Mouse (Mus musculus) liver, embryonic 12.5 days (tissue): ENCODE measurements around the gene Mxi1. TPM values are rescaled to one million over a fixed set of nuclear protein-coding genes. Genes with fewer than 3 reads are reported as not detected.

Source experiments
- ATAC-seq: fragments of 200-750 bp; cut with Nextera tagmentation; 2 replicates; pipeline ENCODE4 v1.8.0; 2017; ENCODE audit warnings: moderate number of reproducible peaks, mild to moderate bottlenecking, moderate library complexity
- H3K27ac ChIP-seq: fragments of 300-500 bp; sonication (generic); 2 replicates; pipeline ENCODE4 v1.5.1; 2016; ENCODE audit warnings: mild to moderate bottlenecking
- H3K27me3 ChIP-seq: fragments of 300-500 bp; sonication (generic); replicated peaks from 2 replicates; pipeline ENCODE4 v1.6.1; 2016; ENCODE audit warnings: mild to moderate bottlenecking, moderate library complexity
- H3K36me3 ChIP-seq: fragments of 300-500 bp; sonication (generic); 2 replicates; pipeline ENCODE4 v1.6.1; 2016; ENCODE audit warnings: mild to moderate bottlenecking, moderate library complexity
- H3K4me1 ChIP-seq: fragments of 300-500 bp; sonication (generic); 2 replicates; pipeline ENCODE4 v1.6.1; 2016
- H3K4me2 ChIP-seq: fragments of 300-500 bp; sonication (generic); 2 replicates; pipeline ENCODE4 v1.6.1; 2016; ENCODE audit warnings: mild to moderate bottlenecking, moderate library complexity
- H3K4me3 ChIP-seq: fragments of 300-500 bp; sonication (generic); 2 replicates; pipeline ENCODE4 v1.5.1; 2016; ENCODE audit warnings: mild to moderate bottlenecking, moderate library complexity
- H3K9ac ChIP-seq: fragments of 300-500 bp; sonication (generic); 2 replicates; pipeline ENCODE4 v1.6.1; 2016; ENCODE audit warnings: mild to moderate bottlenecking, moderate library complexity
- H3K9me3 ChIP-seq: fragments of 300-500 bp; sonication (generic); replicated peaks from 2 replicates; pipeline ENCODE4 v1.6.1; 2016; ENCODE audit warnings: mild to moderate bottlenecking, moderate library complexity
- WGBS: fragments of 180-500 bp; shearing (Covaris S2); methylation state at CpG from one replicate; pipeline ENCODE4 v1.1.7; 2016; ENCODE audit not compliant: insufficient replicate concordance; 5-methylcytosine and 5-hydroxymethylcytosine counted together
- polyA plus RNA-seq: library from polyadenylated mRNA; unstranded; fragments of >200 nt; fragmentation: Nextera tagmentation; extraction: Ambion mirVana; gene quantifications from 2 replicates; pipeline ENCODE4 v1.2.1, GENCODE M21; 2016

Mxi1 gene
- polyA plus RNA-seq, 1 experiment from 2014 or later: 38.3 TPM

DNA sequence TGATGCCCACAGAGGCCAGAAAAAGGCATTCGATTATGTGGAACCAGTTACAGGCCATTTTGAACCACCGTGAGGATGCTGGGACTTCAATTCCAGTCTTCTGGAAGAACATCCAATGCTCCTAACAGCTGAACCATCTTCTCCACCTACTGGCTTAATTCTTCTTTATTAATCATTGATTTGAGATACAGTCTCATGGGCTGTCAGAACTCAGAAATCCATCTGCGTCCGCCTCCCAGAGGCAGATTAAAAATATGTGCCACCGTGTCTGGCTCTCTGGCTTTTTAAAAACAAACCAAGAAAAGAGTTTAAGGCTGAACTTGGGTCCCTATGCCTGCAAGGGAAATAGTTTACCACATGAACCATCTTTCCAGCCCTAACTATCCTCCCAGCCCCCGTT, 65.0 kb downstream of the Mxi1 start:
- H3K4me1 ChIP-seq: no peaks in the 10 kb centered on the region
- H3K27ac ChIP-seq: no peak overlapping the region
- H3K4me2 ChIP-seq: no peak overlapping the region
- 87% methylated on average over 6 of the region's 6 CpGs for WGBS
- peaks cover 91% of the 10 kb centered on the region for H3K36me3 ChIP-seq
- no peaks in the 10 kb centered on the region for H3K27me3 ChIP-seq
- H3K9me3 ChIP-seq: no peaks in the 10 kb centered on the region
- no peak overlapping the region for H3K9ac ChIP-seq
- ATAC-seq: no peak
- no peak overlapping the region for H3K4me3 ChIP-seq

DNA sequence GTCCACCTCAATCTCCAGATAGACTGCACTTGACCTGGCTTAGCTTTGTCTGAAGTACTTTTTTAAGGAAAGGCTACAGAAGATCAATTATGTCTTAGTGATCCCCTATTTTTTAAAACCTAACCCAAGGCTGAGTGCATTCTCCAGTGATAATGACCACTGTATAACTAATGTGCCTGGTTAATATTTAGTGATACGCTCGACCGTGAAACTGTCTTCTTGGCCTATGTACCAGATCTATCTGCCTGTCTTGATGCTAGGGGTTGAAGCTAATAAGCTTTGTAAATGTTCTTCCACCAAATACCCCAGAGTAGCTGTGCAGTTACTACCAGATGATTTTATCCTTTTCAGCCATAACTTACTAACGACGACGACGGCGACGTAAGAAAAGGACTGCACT, 65.5 kb downstream of the Mxi1 start:
- Histone ChIP-seq H3K9ac (no peak overlapping the region), H3K36me3 (peaks cover 91% of the 10 kb centered on the region)

DNA sequence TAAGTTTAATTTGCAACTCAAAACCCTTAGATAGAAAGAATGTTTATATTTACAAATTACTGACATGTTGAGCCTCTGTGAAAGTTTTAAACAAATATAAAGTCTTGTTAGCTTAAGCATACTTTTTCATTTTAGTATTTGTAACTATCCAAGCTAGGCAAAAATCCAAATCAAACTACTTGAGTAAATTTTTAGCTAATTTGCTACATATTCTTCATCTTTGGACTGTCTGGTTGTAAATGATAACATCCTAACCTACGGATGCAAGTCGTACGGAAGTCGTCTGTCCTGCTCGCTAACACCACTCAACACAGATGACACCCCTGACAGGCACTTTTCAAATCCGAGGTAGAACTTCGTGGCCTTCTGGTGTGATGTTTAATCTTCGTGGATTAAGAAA, 67.3 kb downstream of the Mxi1 start:
- no peak overlapping the region for H3K27ac ChIP-seq
- no peak overlapping the region for H3K9ac ChIP-seq
- no peak overlapping the region for H3K4me2 ChIP-seq
- WGBS: 83% methylated on average over 8 of the region's 8 CpGs
- peaks cover 94% of the 10 kb centered on the region for H3K36me3 ChIP-seq
- H3K27me3 ChIP-seq: no peaks in the 10 kb centered on the region
- H3K4me3 ChIP-seq: no peak overlapping the region
- no peaks in the 10 kb centered on the region for H3K4me1 ChIP-seq
- no peak for ATAC-seq
- H3K9me3 ChIP-seq: no peaks in the 10 kb centered on the region

More for the DNA sequence above, 65.5 kb downstream of the Mxi1 start:
- WGBS: 90% methylated on average over 9 of the region's 9 CpGs
- no peak overlapping the region for H3K4me3 ChIP-seq
- no peaks in the 10 kb centered on the region for H3K27me3 ChIP-seq
- H3K9me3 ChIP-seq: no peaks in the 10 kb centered on the region
- H3K27ac ChIP-seq: no peak overlapping the region
- ATAC-seq: no peak
- no peaks in the 10 kb centered on the region for H3K4me1 ChIP-seq
- H3K4me2 ChIP-seq: no peak overlapping the region

DNA sequence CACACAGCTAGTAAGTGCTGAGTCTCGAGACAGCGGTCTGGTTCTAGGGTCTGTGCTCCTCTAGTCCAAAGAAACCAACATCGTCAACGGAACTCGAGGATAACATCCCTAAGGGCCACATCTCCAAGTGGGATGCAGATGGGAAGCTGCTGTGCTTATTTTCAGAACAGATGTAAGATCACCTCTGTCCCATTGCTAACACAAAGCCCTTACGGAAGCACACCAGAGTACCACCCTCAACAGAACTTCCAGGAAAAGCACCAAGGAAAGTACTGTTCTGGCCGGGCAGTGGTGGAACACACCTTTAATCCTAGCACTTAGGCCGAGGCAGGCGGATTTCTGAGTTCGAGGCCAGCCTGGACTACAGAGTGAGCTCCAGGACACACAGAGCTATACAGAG, 68.1 kb downstream of the Mxi1 start:
- ATAC-seq: no peak
- Histone ChIP-seq H3K4me2 (no peak overlapping the region), H3K4me3 (no peak overlapping the region), H3K4me1 (no peaks in the 10 kb centered on the region), H3K36me3 (peaks cover 95% of the 10 kb centered on the region), H3K27me3 (no peaks in the 10 kb centered on the region), H3K9me3 (no peaks in the 10 kb centered on the region), H3K27ac (no peak overlapping the region), H3K9ac (no peak overlapping the region)
- 84% methylated on average over 10 of the region's 10 CpGs for WGBS

DNA sequence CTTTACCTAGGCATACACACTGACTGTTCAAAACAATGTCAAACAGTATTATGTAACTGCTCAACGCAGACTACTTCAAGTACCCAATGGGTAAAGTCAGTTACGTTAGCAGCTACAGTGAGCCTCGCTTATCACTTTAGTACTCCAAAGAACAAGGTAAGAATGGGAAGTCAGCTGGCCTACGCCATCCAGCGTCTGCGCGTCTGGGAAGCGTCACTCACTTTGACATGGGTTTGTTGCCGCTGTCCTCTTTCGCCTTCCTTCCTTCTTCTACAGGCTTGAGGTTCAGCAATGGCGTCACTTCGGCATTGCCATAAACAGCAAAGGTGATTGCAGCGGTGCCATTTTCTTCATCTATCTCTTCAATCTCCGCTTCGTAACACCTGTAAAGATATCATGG, 73.0 kb downstream of the Mxi1 start:
- Histone ChIP-seq H3K27me3 (no peaks in the 10 kb centered on the region), H3K9me3 (no peaks in the 10 kb centered on the region), H3K9ac (no peak overlapping the region), H3K4me1 (peaks cover 17% of the 10 kb centered on the region), H3K4me2 (no peak overlapping the region), H3K27ac (no peak overlapping the region), H3K36me3 (peaks cover 94% of the 10 kb centered on the region), H3K4me3 (no peak overlapping the region)
- WGBS: 85% methylated on average over 15 of the region's 15 CpGs
- no peak for ATAC-seq

DNA sequence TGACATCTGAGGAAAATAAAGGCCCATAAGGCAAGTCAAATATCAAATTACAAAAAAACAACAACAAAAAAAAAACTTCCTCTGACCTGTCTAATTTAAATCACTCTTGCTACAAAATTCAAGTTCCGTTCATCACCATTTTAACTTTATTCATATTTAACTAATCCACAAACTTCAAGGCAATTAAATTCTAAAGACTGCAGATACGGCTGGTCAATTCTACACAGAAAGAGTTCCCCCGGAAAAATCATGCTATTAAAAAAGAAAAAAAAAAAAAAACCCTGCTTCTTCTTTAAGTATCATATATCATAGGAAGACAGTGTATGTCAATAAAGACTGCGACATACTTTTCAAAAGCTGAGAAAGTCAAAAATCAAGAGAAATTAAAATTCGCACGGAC, 79.1 kb downstream of the Mxi1 start:
- Histone ChIP-seq H3K4me1 (peaks cover 55% of the 10 kb centered on the region), H3K4me2 (peak overlapping the region; percentile 80), H3K9ac (peak overlapping the region; percentile 99), H3K27me3 (no peaks in the 10 kb centered on the region), H3K36me3 (peaks cover 44% of the 10 kb centered on the region), H3K27ac (peak overlapping the region; percentile 96; the same call in 1 of the 2 replicates), H3K9me3 (no peaks in the 10 kb centered on the region), H3K4me3 (peak overlapping the region; percentile 100)
- ATAC-seq: no peak
- 14% methylated on average over 6 of the region's 6 CpGs for WGBS

DNA sequence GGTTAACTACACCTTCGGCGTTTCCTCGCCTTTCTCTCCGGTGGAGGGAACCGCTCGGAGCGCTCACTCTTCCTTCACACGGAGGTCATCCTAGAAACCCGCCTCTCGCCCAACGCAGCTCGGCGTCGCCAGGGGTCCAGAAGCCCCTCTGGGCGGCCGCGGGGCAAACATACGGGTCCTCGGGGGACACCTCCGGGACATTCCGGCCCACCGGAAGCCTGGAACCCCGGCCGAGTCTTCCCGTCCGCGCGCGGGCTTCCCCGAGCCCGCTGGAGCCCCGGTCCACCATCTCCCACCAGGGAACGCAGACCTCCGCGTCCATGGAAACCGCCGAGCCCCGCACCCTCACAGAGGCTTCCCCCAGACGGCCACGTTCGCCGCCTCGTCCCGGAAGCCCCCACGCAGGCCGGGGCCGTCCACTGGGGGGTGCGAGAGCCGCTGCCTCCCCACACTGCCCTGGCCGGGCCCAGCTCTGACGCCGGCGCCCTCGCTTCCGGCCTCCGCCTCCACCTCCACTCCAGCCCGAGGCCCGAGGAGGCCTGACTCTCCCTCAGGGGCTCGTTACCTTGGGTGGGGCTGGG, 79.6 kb downstream of the Mxi1 start:
- H3K9ac ChIP-seq: peak overlapping the region; percentile 99
- peak; percentile 82 for ATAC-seq
- peak overlapping the region; percentile 100 for H3K4me3 ChIP-seq
- peak overlapping the region; percentile 96 for H3K27ac ChIP-seq
- H3K27me3 ChIP-seq: no peaks in the 10 kb centered on the region
- peaks cover 59% of the 10 kb centered on the region for H3K4me1 ChIP-seq
- H3K4me2 ChIP-seq: peak overlapping the region; percentile 80
- WGBS: 2% methylated on average over 59 of the region's 59 CpGs
- no peaks in the 10 kb centered on the region for H3K9me3 ChIP-seq
- H3K36me3 ChIP-seq: peaks cover 39% of the 10 kb centered on the region

DNA sequence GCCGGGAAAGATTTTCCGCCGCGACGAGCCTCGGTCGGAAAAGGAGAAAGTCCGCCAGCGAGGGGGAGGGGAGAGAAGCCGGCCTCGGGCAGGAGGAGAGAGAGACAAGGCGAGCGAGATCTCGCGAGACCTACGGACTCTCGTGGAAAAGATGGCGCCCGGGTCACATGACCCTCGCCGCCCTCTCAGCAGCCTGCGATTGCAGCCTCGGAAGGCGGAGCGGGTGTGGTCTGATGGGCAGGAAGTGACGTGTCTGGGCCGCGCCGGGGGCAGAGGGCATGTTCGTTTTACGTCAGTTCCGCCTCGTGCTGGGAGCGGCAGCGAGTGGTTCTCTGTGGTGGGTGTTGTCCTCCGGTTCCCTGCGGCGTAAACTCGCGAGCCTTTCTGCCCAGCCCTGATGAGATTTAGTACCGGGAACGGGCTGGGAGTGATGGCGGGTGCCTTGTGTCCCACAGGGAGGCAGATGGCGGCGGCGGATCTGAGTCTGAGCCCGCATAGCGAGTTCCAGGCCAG, 80.2 kb downstream of the Mxi1 start, which contains the start of gene Smndc1:
Gene Smndc1, minus strand, starts transcription at position 84 of the 513 bp plus-strand sequence.
- peaks cover 62% of the 10 kb centered on the region for H3K4me1 ChIP-seq
- no peaks in the 10 kb centered on the region for H3K9me3 ChIP-seq
- under 1% methylated on average over 48 of the region's 48 CpGs for WGBS
- H3K9ac ChIP-seq: peak within 1 kb of the TSS; percentile 99
- peak within 1 kb of the TSS; percentile 80 for H3K4me2 ChIP-seq
- H3K4me3 ChIP-seq: peak within 1 kb of the TSS; percentile 100
- H3K27ac ChIP-seq: peak within 1 kb of the TSS; percentile 96
- peaks cover 35% of the 10 kb centered on the region for H3K36me3 ChIP-seq
- peak; percentile 97 for ATAC-seq
- H3K27me3 ChIP-seq: no peaks in the 10 kb centered on the region

DNA sequence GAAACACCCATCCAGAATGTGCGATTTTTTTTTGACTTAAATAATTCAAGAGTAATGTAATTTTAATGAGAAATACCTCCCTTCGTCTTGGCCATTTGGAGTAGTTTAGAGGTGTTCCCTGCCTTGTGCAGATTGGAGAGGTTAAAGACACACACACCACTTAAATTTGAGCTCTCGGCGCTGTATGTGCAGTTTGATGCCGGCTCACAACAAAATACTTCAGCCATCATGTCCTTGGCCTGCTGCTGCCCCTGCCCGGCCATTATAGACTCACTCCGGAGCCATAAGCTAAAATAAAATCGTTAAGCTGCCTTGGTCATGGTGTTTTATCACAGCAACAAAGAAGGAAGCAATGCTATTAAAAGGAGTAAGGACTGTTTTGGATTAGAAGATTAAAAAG, 81.1 kb downstream of the Mxi1 start:
- Histone ChIP-seq H3K27me3 (no peaks in the 10 kb centered on the region), H3K4me3 (peak overlapping the region; percentile 100), H3K9ac (peak overlapping the region; percentile 74), H3K4me1 (peaks cover 59% of the 10 kb centered on the region), H3K9me3 (no peaks in the 10 kb centered on the region), H3K27ac (peak overlapping the region; percentile 94), H3K36me3 (peaks cover 27% of the 10 kb centered on the region), H3K4me2 (peak overlapping the region; percentile 73)
- ATAC-seq: no peak
- 36% methylated on average over 8 of the region's 8 CpGs for WGBS

DNA sequence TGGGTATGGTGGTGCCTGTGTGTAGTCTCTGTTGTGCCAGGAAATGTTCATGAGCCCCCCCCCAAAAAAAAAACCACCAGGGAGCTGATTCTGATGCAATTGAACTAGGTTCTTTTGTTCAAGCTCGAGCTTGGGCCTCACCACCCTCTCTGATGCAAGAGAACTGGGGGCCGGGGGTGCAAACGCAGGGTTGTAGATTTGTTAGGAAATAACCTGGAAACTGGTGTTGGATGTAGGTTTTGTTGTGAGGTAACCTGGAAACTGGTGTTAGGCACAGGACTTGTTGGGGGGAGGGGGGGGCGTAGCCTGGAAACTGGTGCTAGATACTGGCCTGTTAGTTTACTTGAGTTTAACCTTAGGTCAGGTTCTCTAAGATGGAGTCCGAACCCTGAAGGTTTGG, 81.5 kb downstream of the Mxi1 start:
- no peaks in the 10 kb centered on the region for H3K27me3 ChIP-seq
- H3K4me1 ChIP-seq: peaks cover 58% of the 10 kb centered on the region
- H3K9ac ChIP-seq: peak overlapping the region; percentile 74; the same call in 1 of the 2 replicates
- no peaks in the 10 kb centered on the region for H3K9me3 ChIP-seq
- 72% methylated on average over 5 of the region's 5 CpGs for WGBS
- H3K4me3 ChIP-seq: peak overlapping the region; percentile 100
- peak overlapping the region; percentile 94 for H3K27ac ChIP-seq
- ATAC-seq: no peak
- peaks cover 24% of the 10 kb centered on the region for H3K36me3 ChIP-seq
- H3K4me2 ChIP-seq: peak overlapping the region; percentile 73

DNA sequence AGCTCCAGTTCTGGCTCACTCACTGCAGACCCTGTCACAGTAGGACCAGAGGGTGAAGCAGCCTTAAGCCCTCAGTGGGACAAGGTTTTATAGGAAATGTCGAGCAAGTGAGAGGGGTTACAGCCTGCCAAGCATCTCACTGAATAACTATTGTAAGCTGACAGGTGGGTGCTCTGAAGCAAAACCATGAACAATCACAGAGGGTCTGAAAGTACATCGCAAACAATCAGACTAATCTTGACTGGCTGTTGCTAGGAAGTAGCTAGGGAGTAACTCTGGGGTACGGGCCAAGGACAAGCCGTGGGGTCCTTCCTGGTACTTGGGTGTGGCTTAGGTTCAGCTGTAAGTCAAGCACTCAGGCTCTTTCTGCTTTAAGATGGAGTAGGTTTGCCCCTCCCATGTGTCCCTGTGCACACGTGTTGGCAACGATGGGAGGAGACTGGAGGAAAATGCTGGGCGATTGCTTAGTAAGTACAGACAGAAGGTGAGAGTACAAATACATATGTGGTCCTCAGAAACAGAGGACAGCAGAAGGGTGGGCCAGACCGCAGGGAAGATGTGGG, 82.5 kb downstream of the Mxi1 start:
- no peak overlapping the region for H3K4me2 ChIP-seq
- no peaks in the 10 kb centered on the region for H3K9me3 ChIP-seq
- H3K9ac ChIP-seq: no peak overlapping the region
- no peaks in the 10 kb centered on the region for H3K27me3 ChIP-seq
- no peak for ATAC-seq
- no peak overlapping the region for H3K4me3 ChIP-seq
- WGBS: 64% methylated on average over 8 of the region's 8 CpGs
- H3K4me1 ChIP-seq: peaks cover 49% of the 10 kb centered on the region
- H3K27ac ChIP-seq: no peak overlapping the region
- peaks cover 13% of the 10 kb centered on the region for H3K36me3 ChIP-seq

DNA sequence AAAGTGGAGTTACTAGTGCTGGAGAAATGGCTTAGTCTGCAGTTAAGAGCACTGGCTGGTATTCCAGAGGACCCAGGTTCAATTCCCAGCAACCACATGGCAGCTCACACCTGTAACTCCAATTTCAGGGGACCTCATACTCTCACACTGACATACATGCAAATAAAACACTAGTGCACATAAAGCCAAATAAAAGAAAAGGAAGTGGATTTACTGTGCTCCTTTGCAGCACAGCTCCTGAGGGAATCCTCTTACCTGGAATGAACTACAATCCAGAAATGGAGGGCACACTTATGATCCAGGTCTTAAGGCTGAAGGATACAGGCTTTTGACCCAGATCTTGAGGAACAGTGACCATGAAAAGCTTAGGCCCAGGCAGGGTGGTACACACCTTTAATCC, 83.3 kb downstream of the Mxi1 start:
- H3K27me3 ChIP-seq: no peaks in the 10 kb centered on the region
- ATAC-seq: no peak
- no peak overlapping the region for H3K4me3 ChIP-seq
- H3K9ac ChIP-seq: no peak overlapping the region
- H3K27ac ChIP-seq: no peak overlapping the region
- peaks cover 44% of the 10 kb centered on the region for H3K4me1 ChIP-seq
- peaks cover 5% of the 10 kb centered on the region for H3K36me3 ChIP-seq
- H3K9me3 ChIP-seq: no peaks in the 10 kb centered on the region
- no peak overlapping the region for H3K4me2 ChIP-seq
